Mouse (Mus musculus) liver, embryonic 14.5 days (tissue): ENCODE measurements around the gene Uba3. TPM values are rescaled to one million over a fixed set of nuclear protein-coding genes. Genes with fewer than 3 reads are reported as not detected.

Source experiments
- ATAC-seq: fragments of 200-750 bp; cut with Nextera tagmentation; 2 replicates; pipeline ENCODE4 v1.8.0; 2017; ENCODE audit warnings: moderate number of reproducible peaks, mild to moderate bottlenecking, moderate library complexity; ENCODE audit not compliant: insufficient read depth
- DNase-seq, 3 experiments: peaks; one replicate each; pipeline ENCODE4 v3.0.0-alpha.2; 2012 to 2013; ENCODE audit warnings: low read depth in 3 of 3, low spot score in 3 of 3
- H3K27ac ChIP-seq: fragments of 300-500 bp; sonication (generic); 2 replicates; pipeline ENCODE4 v1.5.1; 2014; ENCODE audit warnings: moderate library complexity, mild to moderate bottlenecking, control low read depth, inconsistent platforms
- H3K27me3 ChIP-seq: fragments of 300-500 bp; sonication (generic); 2 replicates; pipeline ENCODE4 v1.6.1; 2014; ENCODE audit warnings: mild to moderate bottlenecking, low read length, moderate library complexity; ENCODE audit not compliant: control insufficient read depth, insufficient read depth
- H3K36me3 ChIP-seq: fragments of 300-500 bp; sonication (generic); replicated peaks from 2 replicates; pipeline ENCODE4 v1.6.1; 2014; ENCODE audit warnings: low read depth; ENCODE audit not compliant: control insufficient read depth, insufficient read depth
- H3K4me1 ChIP-seq, 2 experiments: fragments of 200-500 bp in 1 of 2; fragments of 300-500 bp in 1 of 2; sonication (generic) in 1 of 2; replicated peaks; 2 replicates each; pipeline ENCODE4 v1.6.1; 2012 to 2014; ENCODE audit warnings: antibody characterized with exemption in 1 of 2, inconsistent platforms in 1 of 2, low read length in 1 of 2; ENCODE audit not compliant: control insufficient read depth in 2 of 2, insufficient read depth in 2 of 2
- H3K4me2 ChIP-seq: fragments of 300-500 bp; sonication (generic); 2 replicates; pipeline ENCODE4 v1.6.1; 2014; ENCODE audit warnings: low read depth, mild to moderate bottlenecking, control low read depth, moderate library complexity
- H3K4me3 ChIP-seq, 2 experiments: fragments of 200-500 bp in 1 of 2; fragments of 300-500 bp in 1 of 2; sonication (generic) in 1 of 2; 2 replicates each; pipeline ENCODE4 v1.5.1; 2012 to 2014; ENCODE audit warnings: low read depth in 2 of 2, low read length in 2 of 2, mild to moderate bottlenecking in 2 of 2, control low read depth in 1 of 2, inconsistent platforms in 1 of 2, moderate library complexity in 1 of 2; ENCODE audit not compliant: insufficient read depth in 1 of 2
- H3K9ac ChIP-seq: fragments of 300-500 bp; sonication (generic); replicated peaks from 2 replicates; pipeline ENCODE4 v1.6.1; 2014; ENCODE audit warnings: mild to moderate bottlenecking, control low read depth, moderate library complexity
- H3K9me3 ChIP-seq: fragments of 300-500 bp; sonication (generic); 2 replicates; pipeline ENCODE4 v1.6.1; 2016; ENCODE audit warnings: low read length, mixed read lengths; ENCODE audit not compliant: control insufficient read depth
- CTCF ChIP-seq: IDR thresholded peaks from 2 replicates; pipeline ENCODE4 v1.5.1; 2016; ENCODE audit warnings: antibody characterized with exemption, low read depth, control low read depth
- EP300 ChIP-seq: IDR thresholded peaks from 2 replicates; pipeline ENCODE4 v1.6.1; 2016; ENCODE audit warnings: antibody characterized with exemption, low read depth
- WGBS: fragments of 180-500 bp; shearing (Covaris S2); extraction: QIAGEN DNeasy Blood & Tissue Kit; methylation state at CpG from one replicate; pipeline ENCODE4 v1.1.7; 2014; ENCODE audit not compliant: insufficient replicate concordance; 5-methylcytosine and 5-hydroxymethylcytosine counted together
- polyA plus RNA-seq, 2 experiments: library from polyadenylated mRNA; depleted of rRNA in 1 of 2; stranded (reverse) in 1 of 2; unstranded in 1 of 2; fragments of >200 nt; fragmentation: Nextera tagmentation in 1 of 2; extraction: Ambion mirVana in 1 of 2; gene quantifications; 2 replicates each; pipeline versions ENCODE4 v1.2.1 to v1.2.3; 2012 to 2014

Uba3 gene
- polyA plus RNA-seq, 2 experiments, result 22.3 to 24.9 TPM

DNA sequence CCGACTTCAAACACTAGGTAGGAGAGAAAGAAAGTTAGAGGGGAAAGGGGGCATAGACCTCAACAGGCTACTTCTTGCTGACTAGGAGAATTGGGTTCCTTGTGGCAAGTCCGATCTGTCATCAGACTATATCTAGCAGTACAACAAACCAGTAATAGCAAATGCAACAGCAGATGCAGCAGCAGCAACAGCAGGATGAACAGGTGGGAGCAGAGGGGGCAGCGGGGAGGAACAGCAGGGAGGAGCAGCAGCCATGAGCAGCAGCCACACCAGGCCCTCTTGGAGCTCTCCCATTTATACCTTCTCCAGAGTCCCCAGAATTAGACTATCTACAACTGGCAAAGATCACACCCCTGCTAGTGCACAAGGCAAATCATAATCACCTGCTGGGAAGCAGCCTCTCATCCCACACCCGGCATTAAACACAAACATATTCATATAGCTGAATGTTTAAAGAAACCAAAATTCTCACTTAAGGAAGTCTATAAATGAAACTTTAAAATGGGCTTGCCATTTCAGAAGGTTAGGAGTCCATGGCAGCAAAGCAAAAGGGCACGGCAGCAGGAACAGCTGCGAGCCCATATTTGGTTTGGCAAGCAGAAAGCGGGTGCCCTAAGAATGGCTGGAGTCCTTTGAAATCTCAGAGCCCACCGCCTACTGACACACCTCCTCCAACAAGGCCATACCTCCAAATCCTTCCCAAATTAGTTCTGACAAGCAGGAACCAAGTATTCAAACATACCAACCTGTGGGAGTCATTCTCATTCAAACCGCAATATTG is 21.8 kb upstream of the Uba3 start:
- no peak overlapping the region for H3K9ac ChIP-seq
- H3K4me2 ChIP-seq, result no peak overlapping the region
- 82% methylated on average over 9 of the region's 9 CpGs for WGBS
- no peak overlapping the region for H3K27ac ChIP-seq
- DNase-seq (no peak), ATAC-seq (no peak)
- no peaks in the 10 kb centered on the region for H3K27me3 ChIP-seq
- H3K4me3 ChIP-seq, result no peak overlapping the region
- TF ChIP-seq EP300 (no peak), CTCF (no peak)
- peaks cover 6% of the 10 kb centered on the region for H3K36me3 ChIP-seq
- H3K4me1 ChIP-seq, result peaks cover 9 to 13% of the 10 kb centered on the region in 2 experiments
- no peaks in the 10 kb centered on the region for H3K9me3 ChIP-seq

DNA sequence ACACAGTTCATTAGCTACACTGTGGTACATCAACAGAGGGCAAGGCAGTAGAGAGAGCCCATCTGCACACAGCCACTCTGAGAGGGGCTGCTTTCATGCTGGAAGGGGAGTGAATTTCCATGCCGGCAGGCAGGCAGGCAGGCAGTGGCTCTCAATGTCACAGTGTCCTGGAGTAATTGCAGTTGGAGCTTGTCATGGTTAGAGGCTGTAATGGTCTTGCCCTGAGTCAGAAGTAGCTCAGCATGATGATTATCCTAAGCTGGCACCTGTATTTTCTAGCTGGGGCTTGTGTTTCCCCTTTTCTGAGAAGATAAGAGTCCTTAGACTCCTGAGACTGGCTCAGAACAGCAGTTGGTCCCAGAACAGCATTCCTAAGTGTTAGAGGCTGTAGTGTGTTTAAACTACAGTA is 20.6 kb upstream of the Uba3 start:
- Histone ChIP-seq H3K9me3 (no peaks in the 10 kb centered on the region), H3K27me3 (no peaks in the 10 kb centered on the region), H3K9ac (no peak overlapping the region), H3K27ac (no peak overlapping the region), H3K4me1 (peaks cover 10 to 23% of the 10 kb centered on the region in 2 experiments), H3K36me3 (peaks cover 6% of the 10 kb centered on the region), H3K4me2 (no peak overlapping the region), H3K4me3 (no peak overlapping the region)
- TF ChIP-seq CTCF (no peak), EP300 (no peak)
- ATAC-seq, result no peak
- DNase-seq, result no peak
- 33% methylated on average over 1 of the region's 1 CpGs for WGBS

DNA sequence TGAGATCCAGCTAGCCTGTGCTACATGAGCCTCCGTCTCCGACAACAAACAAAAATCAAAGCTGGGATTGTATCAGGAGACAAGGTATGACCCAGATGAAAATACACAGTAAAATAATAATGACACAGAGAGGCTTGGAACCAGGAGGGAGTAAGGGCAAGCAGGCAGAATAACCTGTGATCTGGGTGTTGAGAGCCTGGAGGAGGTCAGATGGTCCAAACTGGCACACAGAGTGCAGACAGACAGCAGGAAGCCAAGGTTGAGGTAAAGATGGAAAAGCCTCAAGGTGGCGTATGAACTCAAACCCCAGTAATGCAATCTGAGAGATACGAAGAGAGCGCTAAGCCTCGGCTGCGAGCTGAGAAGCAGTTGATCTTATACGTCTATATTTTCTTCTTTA is 19.1 kb upstream of the Uba3 start:
- H3K27ac ChIP-seq, result no peak overlapping the region
- H3K36me3 ChIP-seq, result no peaks in the 10 kb centered on the region; the same call in 1 of the 2 replicates
- no peaks in the 10 kb centered on the region for H3K27me3 ChIP-seq
- peaks cover 10 to 27% of the 10 kb centered on the region in 2 experiments for H3K4me1 ChIP-seq
- no peak for TF ChIP-seq CTCF
- TF ChIP-seq EP300, result no peak
- no peak overlapping the region for H3K4me3 ChIP-seq
- WGBS, result 79% methylated on average over 8 of the region's 8 CpGs
- no peak overlapping the region for H3K4me2 ChIP-seq
- no peaks in the 10 kb centered on the region for H3K9me3 ChIP-seq
- DNase-seq (no peak), ATAC-seq (no peak)
- no peak overlapping the region for H3K9ac ChIP-seq

DNA sequence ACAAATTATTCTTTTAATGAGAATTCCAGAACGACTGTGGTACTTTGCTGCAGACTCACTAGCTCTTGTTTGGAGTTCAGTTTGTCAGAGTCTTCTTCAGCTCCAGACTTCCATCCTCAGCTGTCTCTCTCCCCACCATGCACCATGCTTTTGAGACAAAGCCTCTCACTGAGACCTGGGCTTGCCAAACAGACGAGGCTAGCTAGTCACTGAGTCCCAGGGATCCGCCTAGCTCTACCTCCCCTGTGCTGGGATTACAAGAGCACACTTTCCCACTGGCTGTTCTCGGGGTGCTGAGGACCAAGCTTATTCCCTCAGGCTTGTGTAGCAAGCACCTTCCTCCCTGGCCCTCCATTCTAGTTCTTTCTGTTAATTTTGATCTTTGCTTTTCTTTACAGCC is 18.1 kb upstream of the Uba3 start:
- TF ChIP-seq CTCF, result no peak
- TF ChIP-seq EP300, result no peak
- H3K27ac ChIP-seq, result no peak overlapping the region
- no peaks in the 10 kb centered on the region for H3K9me3 ChIP-seq
- H3K4me3 ChIP-seq, result no peak overlapping the region
- no peak overlapping the region for H3K4me2 ChIP-seq
- no peak for DNase-seq
- H3K9ac ChIP-seq, result no peak overlapping the region
- no peaks in the 10 kb centered on the region for H3K27me3 ChIP-seq
- no peak for ATAC-seq
- 52% methylated on average over 4 of the region's 4 CpGs for WGBS
- H3K36me3 ChIP-seq, result no peaks in the 10 kb centered on the region; the same call in 1 of the 2 replicates
- peaks cover 10 to 29% of the 10 kb centered on the region in 2 experiments for H3K4me1 ChIP-seq

DNA sequence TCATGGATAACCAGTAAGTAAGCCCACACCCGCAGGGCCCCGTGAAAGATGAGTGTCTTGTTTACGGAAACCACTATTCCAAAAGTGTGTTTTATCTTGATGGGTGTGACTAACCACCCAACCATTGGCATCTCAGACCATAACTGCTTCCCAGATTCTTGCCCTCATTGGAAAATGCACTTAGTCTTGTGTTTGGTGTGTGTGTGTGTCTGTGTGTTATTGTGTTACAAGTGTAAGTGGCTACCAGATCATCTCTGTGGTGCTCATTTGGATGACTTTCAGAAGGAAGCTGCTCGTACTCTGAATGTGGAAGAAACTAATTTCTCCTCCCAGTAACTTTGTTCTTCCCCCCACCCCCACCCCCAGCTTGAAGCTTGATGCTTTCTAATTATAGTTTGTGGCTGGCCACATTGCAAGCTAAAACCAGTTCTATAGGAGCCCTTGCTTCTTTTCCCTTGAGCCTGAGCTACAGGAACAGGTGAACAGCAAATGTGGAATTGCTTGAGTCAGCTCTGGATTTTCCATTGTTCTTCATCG is 17.6 kb upstream of the Uba3 start:
- Histone ChIP-seq H3K4me2 (peak overlapping the region; percentile 44), H3K27ac (no peak overlapping the region; the same call in 1 of the 2 replicates), H3K9me3 (no peaks in the 10 kb centered on the region), H3K4me3 (no peak overlapping the region), H3K27me3 (no peaks in the 10 kb centered on the region), H3K9ac (no peak overlapping the region), H3K4me1 (peaks cover 10 to 29% of the 10 kb centered on the region in 2 experiments), H3K36me3 (no peaks in the 10 kb centered on the region; the same call in 1 of the 2 replicates)
- 9% methylated on average over 5 of the region's 5 CpGs for WGBS
- no peak for DNase-seq
- ATAC-seq, result peak; percentile 61; the same call in 1 of the 2 replicates
- no peak for TF ChIP-seq CTCF
- no peak for TF ChIP-seq EP300
